Mouse (Mus musculus) spleen, adult 2 months (tissue): Measurements from ENCODE around the gene Timm29.

Experiments used
- CTCF ChIP-seq: fragments of 200-500 bp; IDR thresholded peaks from 2 replicates; pipeline ENCODE4 v1.5.1; 2011; ENCODE audit warnings: mild to moderate bottlenecking, inconsistent platforms; ENCODE audit not compliant: insufficient read depth, insufficient read length, insufficient replicate concordance; ENCODE audit errors: extremely low read depth
- POLR2A ChIP-seq: fragments of 200-500 bp; IDR thresholded peaks from 2 replicates; pipeline ENCODE4 v1.6.1; 2011; ENCODE audit warnings: low read depth, low read length, inconsistent platforms

- no peak for TF ChIP-seq POLR2A
- peak; percentile 67; the same call in 1 of the 2 replicates for TF ChIP-seq CTCF
These were observed 46.4 kb upstream of the Timm29 start for GRCm38 (mm10) chr9:21545916-21546788.
